ENCODE assay signal across 12 mouse cellular contexts in genomic region chr2:11672144-11672543, GRCm38 (mm10). TPM values are rescaled to one million over a fixed set of nuclear protein-coding genes. Genes with fewer than 3 reads are reported as not detected.
A peak's percentile ranks its signal among the peaks of the same experiment; 100 is the strongest.
DNase-seq lines count a peak whose midpoint lies in the region; ATAC-seq and TF ChIP-seq lines count a peak whose summit lies in the region.
"Had no signal": no experiment of that assay in that cellular context is flagged by ENCODE, and none has a peak within 500 bp of the region (broad histone marks: within the 10 kb centered on the region; RNA-seq: fewer than 3 reads in every experiment).

No protein-coding gene starts in this region.

- TF ChIP-seq CTCF in lung, adult 2 months (IDR thresholded peaks at IDR 0.05; ENCODE audit: insufficient read depth, low read length) = peak; percentile 21; the same call in 1 of the 2 replicates
- TF ChIP-seq CTCF in G1E (IDR thresholded peaks at IDR 0.05; ENCODE audit: low read depth, low read length) = peak; percentile 44
- TF ChIP-seq CTCF in cortical plate, adult 2 months (IDR thresholded peaks at IDR 0.05; ENCODE audit: extremely low read depth, insufficient read depth, low read length) = peak; percentile 27; the same call in 1 of the 2 replicates

- H3K36me3 ChIP-seq in G1E (replicated peaks) = no peaks in the 10 kb centered on the region
- H3K36me3 ChIP-seq: heart, embryonic 13.5 days; liver, embryonic 15.5 days had no signal

- peaks cover 7% of the 10 kb centered on the region; the same call in 1 of the 2 replicates for H3K27me3 ChIP-seq in G1E (ENCODE audit: insufficient read depth, low read length)
- H3K27me3 ChIP-seq: heart, embryonic 13.5 days had no signal

- ATAC-seq in G1E (ENCODE audit: extremely low read depth, insufficient number of reproducible peaks, low FRiP score, poor library complexity, severe bottlenecking) = no peak

- H3K9me3 ChIP-seq in G1E (replicated peaks) = peaks cover 5% of the 10 kb centered on the region; the same call in 1 of the 2 replicates
- H3K9me3 ChIP-seq: heart, embryonic 13.5 days; liver, embryonic 15.5 days had no signal

- DNase-seq in lung, adult 2 months = no peak
- no peak for DNase-seq in lung, postnatal 25 days (ENCODE audit: low spot score)
- DNase-seq in G1E (ENCODE audit: low spot score) = no peak
- peak; percentile 80 for DNase-seq in thymus, postnatal 0 days (ENCODE audit: low spot score)
- DNase-seq in yolk sac, embryonic 10.5 days (ENCODE audit: low spot score) = no peak
- no peak for DNase-seq in heart, adult 18-20 months

- WGBS in lung, adult 2 months = 18% methylated on average over 3 of the region's 3 CpGs

- no peak overlapping the region for H3K4me3 ChIP-seq in lung, adult 2 months (replicated peaks; ENCODE audit: extremely low read depth, low read depth, low read length)
- H3K4me3 ChIP-seq in G1E (ENCODE audit: low read depth, low read length) = no peak overlapping the region
- H3K4me3 ChIP-seq in cortical plate, adult 2 months (ENCODE audit: insufficient read depth, low read length) = no peak overlapping the region
- H3K4me3 ChIP-seq: erythroblast, embryonic 14.5 days; heart, embryonic 13.5 days; liver, embryonic 15.5 days had no signal

- no peaks in the 10 kb centered on the region for H3K4me1 ChIP-seq in lung, adult 2 months (ENCODE audit: control insufficient read depth, insufficient read depth, low read length)
- H3K4me1 ChIP-seq in G1E (ENCODE audit: insufficient read depth, low read depth, low read length) = no peaks in the 10 kb centered on the region
- H3K4me1 ChIP-seq in cortical plate, adult 2 months (ENCODE audit: control insufficient read depth, insufficient read depth, low read length) = no peaks in the 10 kb centered on the region
- H3K4me1 ChIP-seq: heart, embryonic 13.5 days; liver, embryonic 15.5 days had no signal

- no peak for TF ChIP-seq POLR2A in lung, adult 2 months (IDR thresholded peaks at IDR 0.05; ENCODE audit: borderline replicate concordance, extremely low read depth, low read depth, low read length)
- no peak for TF ChIP-seq POLR2A in cortical plate, adult 2 months (IDR thresholded peaks at IDR 0.05; ENCODE audit: extremely low read depth, insufficient read depth, low read length)

- no peak overlapping the region for H3K27ac ChIP-seq in cortical plate, adult 2 months (ENCODE audit: insufficient read depth, low read length)
- H3K27ac ChIP-seq: heart, embryonic 13.5 days; liver, embryonic 15.5 days had no signal

RNA-seq across cellular contexts. Expression of gene Il2ra, which starts 29.5 kb away (rescaled TPM):
- 0.23 and 0.30 TPM in 2 replicates for polyA plus RNA-seq in lung, adult 2 months (2012; rRNA removed)
- not detected in 2 replicates for total RNA-seq in G1E (2014; fragmentation: Nextera tagmentation)
- 0.44 and 1.0 TPM in 2 replicates for total RNA-seq in G1E (2017)
- polyA plus RNA-seq in G1E (2012) = not detected in 2 replicates
- polyA plus RNA-seq in cortical plate, adult 2 months (2012; rRNA removed) = 0.19 TPM in 2 replicates
- polyA plus RNA-seq in thymus, postnatal 0 days (2015; fragmentation: Nextera tagmentation; extraction: Ambion mirVana) = 46.0 and 51.1 TPM in 2 replicates
- 1 to 10 TPM in 1 of 2 experiments, under 1 TPM in 1; 0.62 to 1.2 TPM for total RNA-seq in heart, adult 18-20 months (2021)
- polyA plus RNA-seq: liver, embryonic 15.5 days; neural tube, embryonic 14.5 days; stomach, embryonic 16.5 days had no signal

RNA-seq across cellular contexts. Expression of gene Il15ra, which starts 32.9 kb away (rescaled TPM):
- polyA plus RNA-seq in lung, adult 2 months (2012; rRNA removed) = 20.7 and 26.2 TPM in 2 replicates
- total RNA-seq in G1E (2014; fragmentation: Nextera tagmentation) (not detected in 2 replicates), G1E (2017) (0.27 and 0.64 TPM in 2 replicates)
- polyA plus RNA-seq in G1E (2012) = not detected in 2 replicates
- 19.0 and 21.7 TPM in 2 replicates for polyA plus RNA-seq in cortical plate, adult 2 months (2012; rRNA removed)
- polyA plus RNA-seq in thymus, postnatal 0 days (2015; fragmentation: Nextera tagmentation; extraction: Ambion mirVana) = 33.1 and 34.2 TPM in 2 replicates
- 10 to 100 TPM; 29.6 to 30.6 TPM for total RNA-seq in heart, adult 18-20 months (2021)
- polyA plus RNA-seq: erythroblast, embryonic 14.5 days had no signal

RNA-seq across cellular contexts. Expression of gene Gm17490, which starts 46.1 kb away (rescaled TPM):
- not detected in 2 replicates for polyA plus RNA-seq in lung, adult 2 months (2012; rRNA removed)
- total RNA-seq in G1E (2014; fragmentation: Nextera tagmentation) (not detected in 2 replicates), G1E (2017) (not detected in 2 replicates)
- polyA plus RNA-seq in G1E (2012) = not detected in 2 replicates
- polyA plus RNA-seq in cortical plate, adult 2 months (2012; rRNA removed) = not detected in 2 replicates
- polyA plus RNA-seq in thymus, postnatal 0 days (2015; fragmentation: Nextera tagmentation; extraction: Ambion mirVana) = not detected in 2 replicates
- not detected for total RNA-seq in heart, adult 18-20 months (2021)
- polyA plus RNA-seq: erythroblast, embryonic 14.5 days; heart, embryonic 13.5 days; liver, embryonic 15.5 days; neural tube, embryonic 14.5 days; stomach, embryonic 16.5 days had no signal

Comparison
In these comparisons a context has a peak if more than half of its experiments do, and no peak if none do; other contexts are left out.
1. RNA of gene Il2ra, which starts 29.5 kb away (polyA plus RNA-seq): 46.0 to 51.1 TPM in thymus, postnatal 0 days; 0.23 to 0.30 TPM in lung, adult 2 months, 0.19 TPM in cortical plate, adult 2 months and not detected in G1E; every median in the first group is over 10 times any median in the second.
2. RNA of gene Il15ra, which starts 32.9 kb away (polyA plus RNA-seq): 33.1 to 34.2 TPM in thymus, postnatal 0 days, 19.0 to 21.7 TPM in cortical plate, adult 2 months and 20.7 to 26.2 TPM in lung, adult 2 months; not detected in G1E; every median in the first group is over 10 times any median in the second.
3. Peak in every context shown above with its lines, with median percentiles within 50 percentile points of each other: CTCF ChIP-seq.